Mouse (Mus musculus) heart, adult 2 months (tissue): ENCODE measurements around the gene Gm9573.

Experiments
- CTCF ChIP-seq: fragments of 200-600 bp; IDR thresholded peaks from 2 replicates; pipeline ENCODE4 v1.8.1; 2022; ENCODE audit warnings: antibody characterized with exemption, mild to moderate bottlenecking, moderate library complexity
- POLR2A ChIP-seq: fragments of 200-500 bp; IDR thresholded peaks from 2 replicates; pipeline ENCODE4 v1.6.1; 2011; ENCODE audit warnings: mild to moderate bottlenecking, low read depth, low read length, control low read depth; ENCODE audit not compliant: insufficient read depth

GRCm38 (mm10) chr17:35591731-35592130 lies 34.7 kb downstream of the Gm9573 start:
- no peak for TF ChIP-seq POLR2A
- TF ChIP-seq CTCF, result no peak
